ENCODE assay signal across 9 mouse cellular contexts in the genomic region with DNA sequence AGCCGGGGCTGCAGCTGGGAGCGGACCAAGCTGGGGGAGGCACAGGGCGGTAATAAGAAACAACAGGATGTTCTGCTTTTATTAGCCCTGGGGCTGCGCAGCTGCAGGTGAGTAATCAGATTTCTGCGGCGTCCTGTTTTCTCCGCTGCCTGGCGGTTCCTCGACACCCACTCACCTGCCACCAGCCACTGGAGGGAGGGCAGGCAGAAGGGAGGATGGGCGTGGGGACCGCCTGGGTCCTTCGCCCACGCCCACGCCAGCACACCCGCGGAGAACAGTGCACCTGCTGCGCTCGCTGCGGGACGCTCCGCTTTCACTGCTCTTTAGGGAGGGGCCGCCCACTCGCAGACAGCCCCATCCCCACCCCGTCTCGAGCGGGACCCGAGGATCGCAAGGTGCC. TPM values are rescaled to one million over a fixed set of nuclear protein-coding genes. Genes with fewer than 3 reads are reported as not detected.
DNase-seq lines count a peak whose midpoint lies in the region; ATAC-seq and TF ChIP-seq lines count a peak whose summit lies in the region.
"Had no signal": no experiment of that assay in that cellular context is flagged by ENCODE, and none has a peak within 500 bp of the region (broad histone marks: within the 10 kb centered on the region; RNA-seq: fewer than 3 reads in every experiment).

No protein-coding gene starts in this region.

- H3K27ac ChIP-seq in gastrocnemius, adult 2 months: no peak overlapping the region
- H3K27ac ChIP-seq in ES-Bruce4 (ENCODE audit: insufficient read depth, low read length): no peak overlapping the region
- H3K27ac ChIP-seq in heart, embryonic 12.5 days (ENCODE audit: poor library complexity, severe bottlenecking): no peak overlapping the region
- no peak overlapping the region for H3K27ac ChIP-seq in limb, embryonic 14.5 days (replicated peaks; ENCODE audit: low read depth, low read length)
- no peak overlapping the region for H3K27ac ChIP-seq in neural tube, embryonic 14.5 days (ENCODE audit: low read depth, low read length)

- peak overlapping the region; percentile 62 for H3K4me2 ChIP-seq in heart, embryonic 12.5 days
- peak overlapping the region; percentile 45 for H3K4me2 ChIP-seq in limb, embryonic 14.5 days (replicated peaks; ENCODE audit: low read depth, low read length, severe bottlenecking)
- H3K4me2 ChIP-seq in neural tube, embryonic 14.5 days (ENCODE audit: low read depth, low read length): peak overlapping the region; percentile 52

- intact Hi-C loops in gastrocnemius, adult 2 months (cut with DNase I): no loop called here

- 7% methylated on average over 28 of the region's 28 CpGs for WGBS in heart, embryonic 12.5 days
- WGBS in limb, embryonic 14.5 days: 2% methylated on average over 20 of the region's 28 CpGs
- 2% methylated on average over 28 of the region's 28 CpGs for WGBS in neural tube, embryonic 14.5 days

- H3K4me3 ChIP-seq in gastrocnemius, adult 2 months: peak overlapping the region; percentile 53
- H3K4me3 ChIP-seq in ES-Bruce4 (ENCODE audit: low read depth, low read length): peak overlapping the region; percentile 20
- peak overlapping the region; percentile 33 for H3K4me3 ChIP-seq in heart, embryonic 12.5 days
- peak overlapping the region; percentile 7 for H3K4me3 ChIP-seq in limb, embryonic 14.5 days (replicated peaks; ENCODE audit: low read length)
- peak overlapping the region; percentile 28 for H3K4me3 ChIP-seq in neural tube, embryonic 14.5 days (ENCODE audit: low read depth, low read length)

- no peak for TF ChIP-seq CTCF in gastrocnemius, adult 2 months (IDR thresholded peaks at IDR 0.05)
- TF ChIP-seq CTCF in ES-Bruce4 (IDR thresholded peaks at IDR 0.05; ENCODE audit: low read depth, low read length): no peak

- no peak overlapping the region for H3K9ac ChIP-seq in ES-Bruce4 (ENCODE audit: low read depth, poor library complexity, severe bottlenecking)
- peak overlapping the region; percentile 33; the same call in 1 of the 2 replicates for H3K9ac ChIP-seq in heart, embryonic 12.5 days
- H3K9ac ChIP-seq in limb, embryonic 14.5 days (ENCODE audit: low read depth, low read length, severe bottlenecking): 0 out of 2 replicates have a peak overlapping the region, but pooled peaks have one; percentile 3
- peak overlapping the region; percentile 42 for H3K9ac ChIP-seq in neural tube, embryonic 14.5 days (replicated peaks; ENCODE audit: low read depth, low read length)

- no peak for ATAC-seq in heart, embryonic 12.5 days (ENCODE audit: insufficient number of reproducible peaks, low FRiP score)
- ATAC-seq in limb, embryonic 14.5 days (ENCODE audit: low FRiP score, low read depth): 0 out of 2 replicates have a peak, but pooled peaks have one; percentile 15
- no peak for ATAC-seq in neural tube, embryonic 14.5 days (ENCODE audit: low read depth)

- H3K4me1 ChIP-seq in ES-Bruce4 (ENCODE audit: control insufficient read depth, insufficient read depth, low read length): peaks cover 2% of the 10 kb centered on the region
- peaks cover 11% of the 10 kb centered on the region for H3K4me1 ChIP-seq in heart, embryonic 12.5 days (replicated peaks)
- peaks cover 8% of the 10 kb centered on the region for H3K4me1 ChIP-seq in limb, embryonic 14.5 days (ENCODE audit: control insufficient read depth, insufficient read depth, low read length)
- H3K4me1 ChIP-seq in neural tube, embryonic 14.5 days (ENCODE audit: control insufficient read depth, insufficient read depth, low read length): peaks cover 8% of the 10 kb centered on the region; the same call in 1 of the 2 replicates

- no peaks in the 10 kb centered on the region for H3K36me3 ChIP-seq in ES-Bruce4 (ENCODE audit: control insufficient read depth, insufficient read depth, low read length, poor library complexity, severe bottlenecking)
- no peaks in the 10 kb centered on the region for H3K36me3 ChIP-seq in heart, embryonic 12.5 days
- H3K36me3 ChIP-seq in limb, embryonic 14.5 days (ENCODE audit: control insufficient read depth, insufficient read depth, low read length): no peaks in the 10 kb centered on the region
- no peaks in the 10 kb centered on the region for H3K36me3 ChIP-seq in neural tube, embryonic 14.5 days (ENCODE audit: control insufficient read depth, insufficient read depth, low read length)
- H3K36me3 ChIP-seq: G1E had no signal

- TF ChIP-seq POLR2A in ES-Bruce4 (IDR thresholded peaks at IDR 0.05; ENCODE audit: insufficient read depth, low read length): no peak
- no peak for TF ChIP-seq POLR2A in limb, embryonic 14.5 days (IDR thresholded peaks at IDR 0.05; ENCODE audit: borderline replicate concordance, extremely low read depth, insufficient read depth, insufficient read length)

- no peak for DNase-seq in gastrocnemius, adult 2 months
- DNase-seq in gastrocnemius, adult 18-20 months (ENCODE audit: low spot score): no peak
- DNase-seq in limb, embryonic 14.5 days (ENCODE audit: low spot score): peak; percentile 36
- peak; percentile 87 for DNase-seq in thymus, postnatal 4 days
- no peak for DNase-seq in cerebellum, postnatal 4 days (ENCODE audit: low spot score in 2 of 2)

- TF ChIP-seq EP300 in ES-Bruce4 (IDR thresholded peaks at IDR 0.05; ENCODE audit: insufficient read depth, low read depth, low read length): no peak

- no peaks in the 10 kb centered on the region for H3K9me3 ChIP-seq in ES-Bruce4 (replicated peaks; ENCODE audit: control insufficient read depth, insufficient read depth, low read length, poor library complexity, severe bottlenecking)
- no peaks in the 10 kb centered on the region for H3K9me3 ChIP-seq in heart, embryonic 12.5 days (replicated peaks)
- no peaks in the 10 kb centered on the region for H3K9me3 ChIP-seq in limb, embryonic 14.5 days (ENCODE audit: control insufficient read depth, low read length)
- no peaks in the 10 kb centered on the region for H3K9me3 ChIP-seq in neural tube, embryonic 14.5 days (ENCODE audit: control insufficient read depth, low read length)
- H3K9me3 ChIP-seq: G1E had no signal

- peaks cover 4% of the 10 kb centered on the region; the same call in 1 of the 2 replicates for H3K27me3 ChIP-seq in ES-Bruce4 (ENCODE audit: control insufficient read depth, insufficient read depth, low read length, poor library complexity, severe bottlenecking)
- H3K27me3 ChIP-seq in heart, embryonic 12.5 days (replicated peaks): peaks cover 37% of the 10 kb centered on the region
- peaks cover 15% of the 10 kb centered on the region; the same call in 1 of the 2 replicates for H3K27me3 ChIP-seq in limb, embryonic 14.5 days (ENCODE audit: control insufficient read depth, insufficient read depth, low read length)
- H3K27me3 ChIP-seq in neural tube, embryonic 14.5 days (ENCODE audit: control insufficient read depth, insufficient read depth, low read length): peaks cover 10% of the 10 kb centered on the region

RNA-seq across cellular contexts. Expression of a gene that starts 28.5 kb away (rescaled TPM):
- total RNA-seq in gastrocnemius, adult 2 months (2021): 100 to 1,000 TPM; 215 to 256 TPM
- 100 to 1,000 TPM; 249 to 252 TPM for total RNA-seq in gastrocnemius, adult 18-20 months (2021)
- polyA plus RNA-seq in ES-Bruce4 (2011; ENCODE audit: insufficient read depth, insufficient read length, low read depth, missing spikeins): 1,525 and 1,581 TPM in 2 replicates
- polyA plus RNA-seq in heart, embryonic 12.5 days (2016; fragmentation: Nextera tagmentation; extraction: Ambion mirVana): 257 and 262 TPM in 2 replicates
- polyA plus RNA-seq in limb, embryonic 14.5 days (2012; rRNA removed): 1,058 and 1,343 TPM in 2 replicates
- polyA plus RNA-seq in limb, embryonic 14.5 days (2014; fragmentation: Nextera tagmentation; extraction: Ambion mirVana): 547 and 591 TPM in 2 replicates
- 251 and 261 TPM in 2 replicates for polyA plus RNA-seq in neural tube, embryonic 14.5 days (2014; fragmentation: Nextera tagmentation; extraction: Ambion mirVana)

Comparison
In these comparisons a context has a peak if more than half of its experiments do, and no peak if none do; other contexts are left out.
1. DNase-seq: peak in limb, embryonic 14.5 days (single experiment) and thymus, postnatal 4 days (single experiment); none in gastrocnemius, adult 2 months (single experiment), gastrocnemius, adult 18-20 months (single experiment) and cerebellum, postnatal 4 days (0 of 2).
2. Peak in every context shown above with its lines, with median percentiles within 50 percentile points of each other: H3K4me3 ChIP-seq and H3K4me2 ChIP-seq.